Mouse (Mus musculus) WW6 (cell line): Measurements from ENCODE around the gene 1810010H24Rik.
"Not testable (repeated sequence)": the region's sequence is repeated elsewhere in the genome, so short reads cannot be mapped to it uniquely, and the experiment has no call there.

Experiments
- DNase-seq: peaks from one replicate; pipeline ENCODE4 v3.0.0-alpha.2; 2013; ENCODE audit warnings: low read depth, low spot score

The 1810010H24Rik gene

DNA sequence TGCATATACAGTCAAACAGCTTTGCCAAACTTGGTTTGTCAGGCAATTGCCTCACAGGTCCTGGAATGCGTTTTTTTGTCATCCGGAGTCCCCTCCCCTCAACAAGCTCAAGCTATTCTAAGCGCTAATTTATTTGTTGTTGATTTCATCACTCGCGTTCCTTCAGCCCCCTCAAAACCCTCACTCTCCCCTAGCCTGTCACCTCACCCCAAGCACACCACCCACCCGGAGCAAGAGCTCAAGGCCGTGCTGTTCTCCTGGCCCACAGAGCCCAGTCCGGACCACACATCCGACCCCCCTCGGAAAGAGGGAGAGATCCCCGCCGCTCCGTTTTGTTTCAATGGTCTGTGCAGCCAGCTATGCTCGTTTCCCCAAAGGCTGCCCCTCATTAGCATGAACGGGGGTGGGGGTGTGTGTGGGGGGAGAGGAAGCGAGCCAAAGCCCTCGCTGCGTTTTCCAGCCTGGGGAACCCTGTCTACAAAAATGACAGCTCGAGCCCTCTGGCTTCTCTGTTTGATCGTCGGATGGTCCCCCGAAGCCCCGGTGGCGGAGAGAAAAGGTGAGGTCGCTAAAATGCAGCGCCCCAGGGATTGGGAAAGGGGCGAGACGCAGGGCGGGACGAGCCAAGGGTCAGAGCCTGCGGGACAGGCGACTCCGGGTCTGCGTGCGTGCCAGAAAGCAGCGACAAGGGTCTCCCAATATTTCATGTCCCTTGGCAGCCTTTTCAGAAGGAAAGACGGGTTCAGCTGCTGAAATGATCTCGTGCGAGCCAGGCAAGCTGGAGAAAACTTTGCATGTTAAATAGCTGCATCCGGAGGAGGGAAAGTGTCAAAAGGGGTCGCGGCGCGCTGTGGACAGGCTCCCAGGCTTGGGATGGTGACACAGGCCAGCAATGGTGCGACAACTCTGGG is at the start of gene 1810010H24Rik:
Gene 1810010H24Rik (plus strand): TSS at position 271 of the 911 bp plus-strand sequence.
- no peak for DNase-seq

DNA sequence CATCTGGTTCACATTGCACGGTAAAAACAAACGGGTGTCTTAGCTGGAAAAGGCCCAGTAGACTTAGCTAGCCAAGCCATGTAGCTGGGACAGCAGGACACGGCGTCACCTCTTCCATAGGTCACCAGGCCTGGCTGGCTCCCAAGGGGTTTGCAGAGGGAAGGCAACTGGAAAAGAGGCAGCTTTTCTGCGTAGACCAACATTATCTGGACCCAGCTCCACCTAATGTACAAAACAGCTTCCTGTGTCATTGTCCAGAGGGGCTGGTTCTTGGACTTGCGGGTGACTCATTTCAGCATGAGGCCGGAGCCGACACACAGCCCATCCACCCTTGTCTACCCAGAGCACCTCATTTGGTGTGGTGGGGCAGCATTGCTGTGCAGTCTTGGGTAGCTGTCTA is 49.3 kb upstream of the 1810010H24Rik start:
- no peak for DNase-seq

DNA sequence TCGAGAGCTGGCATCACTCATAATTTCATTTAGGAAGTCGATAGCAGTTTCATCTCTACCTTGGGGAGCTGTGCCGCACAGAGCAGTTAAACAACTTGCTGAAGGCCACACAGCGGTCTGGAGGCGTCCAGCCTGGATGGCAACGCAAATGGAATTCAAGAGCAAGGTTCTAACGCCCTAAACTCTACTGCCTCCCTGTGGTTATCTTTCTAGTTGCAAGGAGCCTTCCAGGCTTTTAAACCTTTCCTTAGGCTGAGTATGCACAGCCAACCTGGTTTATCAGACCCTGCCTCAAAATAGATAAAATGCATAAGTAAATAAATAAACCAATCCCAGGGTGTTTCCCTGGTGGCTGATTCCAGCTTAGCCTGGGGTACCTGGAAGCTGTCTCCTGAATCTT is 45.0 kb upstream of the 1810010H24Rik start:
- no peak for DNase-seq

DNA sequence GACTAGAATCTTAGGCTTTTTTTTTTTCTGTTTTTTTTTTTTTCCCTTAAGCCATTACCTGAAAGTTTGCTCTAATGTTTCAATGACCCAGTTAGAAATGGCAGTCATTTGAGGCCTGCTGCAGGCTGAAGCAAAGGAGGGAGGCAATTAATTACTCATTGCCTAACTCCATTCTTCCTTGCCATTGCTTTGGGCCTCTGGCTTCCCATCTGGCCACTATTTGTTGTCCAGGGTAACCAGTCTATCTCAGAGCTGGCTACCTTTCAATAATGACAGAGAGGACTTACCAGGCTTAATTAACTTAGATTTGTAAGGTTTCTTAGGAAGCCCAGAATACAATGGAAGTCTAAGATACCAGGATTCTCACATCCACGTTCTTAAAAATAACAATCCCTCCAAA is 43.7 kb upstream of the 1810010H24Rik start:
- DNase-seq = no peak

- DNase-seq = no peak
Measured at GRCm38 (mm10) chr11:106982351-106982750, 43.1 kb upstream of the 1810010H24Rik start.

- not testable (repeated sequence) for DNase-seq
Measured at GRCm38 (mm10) chr11:106985979-106986604, 39.4 kb upstream of the 1810010H24Rik start.

- DNase-seq = no peak
Measured at GRCm38 (mm10) chr11:106987384-106987783, 38.1 kb upstream of the 1810010H24Rik start.

DNA sequence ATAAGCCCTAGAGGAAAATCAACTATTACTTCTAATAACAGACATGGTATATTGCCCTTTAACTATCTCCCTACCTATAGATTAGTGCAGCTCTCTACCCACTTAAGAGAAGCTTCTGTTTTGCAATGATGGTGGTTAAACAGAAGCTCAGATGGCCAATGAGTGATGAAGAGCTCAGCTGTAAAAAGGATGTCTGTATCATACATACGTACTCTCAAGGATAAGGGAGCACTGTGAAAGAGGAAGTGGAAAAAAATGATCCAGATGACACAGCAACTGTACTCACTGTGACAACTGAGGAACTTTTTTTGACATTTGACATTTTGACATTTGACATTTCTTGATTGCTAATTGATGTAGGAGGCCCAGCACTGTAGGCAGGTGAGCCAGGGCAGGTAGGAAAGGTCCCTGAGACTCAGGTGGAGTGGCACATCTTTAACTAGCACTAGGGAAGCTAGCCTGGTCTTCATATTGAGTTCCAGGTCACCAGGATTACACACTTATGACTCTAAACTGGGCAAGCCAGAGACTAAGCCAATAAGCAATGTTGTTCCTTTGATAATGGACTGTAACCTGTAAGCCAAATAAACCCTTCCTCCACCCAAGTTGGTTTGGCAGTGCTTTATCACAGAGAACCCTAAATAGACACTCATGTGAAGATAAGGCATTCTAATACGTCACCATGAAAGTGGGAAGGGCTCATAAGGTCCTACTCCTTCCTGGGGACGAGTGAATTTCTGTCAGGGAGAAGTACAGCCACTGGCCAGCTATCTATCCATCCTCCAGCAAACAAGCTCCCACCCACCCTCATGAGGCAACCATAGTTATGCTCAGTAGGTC is 31.0 kb upstream of the 1810010H24Rik start:
- DNase-seq = no peak

DNA sequence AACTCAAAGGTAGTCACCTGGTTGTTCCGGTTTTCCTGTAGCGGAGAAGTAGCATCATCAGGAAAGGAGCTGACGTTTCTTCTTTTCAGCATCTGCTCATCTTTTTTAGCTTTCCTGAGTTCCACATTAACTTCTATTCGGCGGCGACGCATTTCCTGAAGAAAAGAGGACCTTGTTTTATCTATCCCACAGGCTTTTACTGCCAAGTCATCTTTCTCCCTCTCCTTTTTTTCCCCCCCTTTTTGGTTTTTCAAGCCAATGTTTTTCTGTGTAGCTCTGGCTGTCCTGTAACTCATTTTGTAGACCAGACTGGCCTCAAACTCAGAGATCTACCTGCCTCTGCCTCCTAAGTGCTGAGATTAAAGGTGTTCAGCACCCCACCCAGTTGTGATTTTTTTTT is 29.0 kb upstream of the 1810010H24Rik start:
- DNase-seq = not testable (repeated sequence)

GRCm38 (mm10) chr11:106997976-106998375 is 27.5 kb upstream of the 1810010H24Rik start:
- DNase-seq = no peak

GRCm38 (mm10) chr11:106998651-106999150 is 26.8 kb upstream of the 1810010H24Rik start:
- no peak for DNase-seq

DNA sequence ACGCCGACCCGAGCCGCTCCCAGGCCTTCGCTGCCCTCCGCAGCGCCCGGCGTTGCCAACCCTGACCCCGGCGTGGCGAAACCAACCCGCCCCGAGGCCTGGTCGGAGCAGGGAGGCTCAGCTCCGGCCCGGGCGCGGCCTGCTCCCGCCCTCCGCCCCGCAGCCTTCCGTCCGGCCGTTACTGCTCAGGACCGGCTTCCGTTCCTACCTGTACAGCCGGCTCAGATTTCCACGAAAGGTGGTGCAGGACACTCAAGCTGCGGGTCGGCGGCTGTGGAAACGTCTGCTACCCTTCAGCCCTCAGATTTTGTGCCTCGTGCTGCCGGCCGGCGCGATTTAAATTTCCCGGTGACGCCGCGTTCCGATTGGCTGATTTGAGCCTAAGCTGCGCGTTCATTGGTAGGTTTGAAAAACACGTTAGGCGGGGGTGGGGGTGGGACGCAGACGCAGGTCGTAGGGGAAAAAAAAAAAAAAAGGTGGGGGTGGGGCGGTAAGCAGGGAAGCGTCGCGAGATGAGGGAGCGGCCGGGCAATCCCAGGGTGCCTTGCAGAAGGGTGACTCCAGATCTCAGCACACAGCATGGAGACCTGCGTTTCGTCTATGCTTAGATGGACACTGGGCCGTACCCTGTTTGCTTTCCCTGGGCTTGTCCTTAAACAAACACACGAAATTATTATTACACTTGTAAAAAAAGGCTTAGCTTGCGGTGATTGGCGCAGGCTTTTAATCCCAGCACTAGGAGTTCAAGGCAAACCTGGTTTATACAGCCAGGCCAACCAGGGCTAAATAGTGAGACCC is 26.1 kb upstream of the 1810010H24Rik start, which contains the start of gene Kpna2:
Gene Kpna2 (minus strand): TSS at position 391 of the 798 bp plus-strand sequence.
- DNase-seq = peak; percentile 97

DNA sequence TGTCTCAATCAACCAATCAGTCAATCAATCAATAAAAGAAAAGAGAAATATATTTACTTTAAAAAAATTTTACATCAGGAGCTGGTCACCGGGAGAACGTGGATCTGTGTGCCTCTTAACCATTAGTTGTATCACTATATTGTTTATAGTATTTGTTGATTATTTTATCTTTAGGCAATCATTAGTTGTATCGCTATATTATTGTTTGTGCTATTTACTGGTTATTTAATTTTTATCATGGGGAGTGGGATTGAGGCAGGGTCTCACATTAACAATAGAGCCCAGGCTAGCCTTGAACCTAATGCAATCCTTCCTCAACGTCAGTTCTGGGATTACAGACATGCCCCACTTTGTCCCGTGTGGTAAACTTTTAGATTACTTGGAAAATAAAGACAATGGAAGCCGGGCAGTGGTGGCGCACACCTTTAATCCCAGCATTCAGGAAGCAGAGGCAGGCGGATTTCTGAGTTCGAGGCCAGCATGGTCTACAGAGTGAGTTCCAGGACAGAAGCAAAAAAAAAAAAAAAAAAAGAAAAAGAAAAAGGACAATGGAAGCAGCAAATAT is 25.4 kb upstream of the 1810010H24Rik start:
- DNase-seq = no peak

DNA sequence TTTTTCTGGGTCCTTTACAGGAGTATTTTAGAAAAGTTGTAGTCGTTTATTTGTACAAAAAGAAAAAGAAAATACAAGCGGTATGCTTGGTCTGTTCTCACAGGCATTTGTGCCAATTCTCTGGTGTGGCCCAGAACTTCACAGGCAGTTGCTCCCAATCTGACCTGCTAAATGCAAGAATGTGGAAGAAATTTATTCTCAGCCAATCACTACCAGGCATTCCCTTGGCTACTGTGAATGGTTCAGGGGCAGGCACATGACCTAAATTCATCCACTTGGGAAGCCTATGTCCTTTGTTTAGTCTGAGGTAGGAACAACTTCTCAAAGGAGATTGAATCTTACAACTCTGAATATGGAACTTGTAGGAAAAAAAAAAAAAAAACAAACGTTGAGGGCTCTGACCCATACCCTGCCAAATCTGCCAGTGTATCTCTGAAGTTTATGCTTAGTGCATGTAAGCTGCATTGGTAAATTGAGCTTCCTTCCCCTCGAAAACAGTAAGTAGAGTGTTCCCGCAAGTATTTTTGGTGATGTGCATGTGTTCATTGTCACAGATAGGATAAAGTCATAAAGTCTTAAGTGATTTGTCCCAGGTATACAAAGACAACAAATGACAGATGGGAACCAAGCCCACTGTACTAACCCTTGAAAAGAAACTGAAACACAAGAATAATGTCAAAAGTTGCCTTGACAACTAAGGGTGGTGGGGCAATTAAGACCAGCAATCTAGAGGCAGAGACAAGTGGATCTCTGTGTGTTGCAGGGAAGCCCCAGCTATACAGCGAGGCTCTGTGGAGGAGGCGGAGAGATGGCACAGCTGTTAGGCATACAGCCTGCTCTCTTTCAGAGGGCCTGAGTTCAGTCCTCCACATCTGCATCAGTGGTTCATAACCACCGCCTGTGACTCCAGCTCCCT is 23.5 kb upstream of the 1810010H24Rik start:
- no peak for DNase-seq

- no peak for DNase-seq
Measured at GRCm38 (mm10) chr11:107005538-107005937, 19.9 kb upstream of the 1810010H24Rik start.

GRCm38 (mm10) chr11:107010447-107010846 is 15.0 kb upstream of the 1810010H24Rik start:
- DNase-seq = no peak

GRCm38 (mm10) chr11:107011171-107011570 is 14.3 kb upstream of the 1810010H24Rik start:
- DNase-seq = no peak

GRCm38 (mm10) chr11:107011669-107012323 is 13.7 kb upstream of the 1810010H24Rik start:
- DNase-seq = no peak
